Mouse (Mus musculus): Measurements from ENCODE around the gene Panx1.

Gene Panx1

DNA sequence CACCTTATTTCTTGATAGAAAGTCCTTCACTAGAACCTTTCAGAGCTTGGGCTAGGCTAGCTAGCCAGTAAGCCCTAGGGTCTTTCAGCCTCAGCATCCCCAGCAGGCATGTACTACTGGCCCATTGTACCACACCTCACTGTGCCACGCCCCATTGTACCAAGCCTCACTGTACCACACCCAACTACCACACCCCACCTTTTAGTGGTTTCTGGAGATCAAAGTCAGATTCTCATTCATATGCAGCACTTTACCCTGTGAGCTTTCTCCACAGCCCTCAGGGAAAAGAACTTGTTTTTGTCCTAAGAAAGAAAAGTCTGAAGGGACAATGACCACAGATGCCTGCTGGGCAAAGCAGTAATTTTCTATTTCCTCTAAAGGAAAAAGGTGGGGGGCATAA, 22.2 kb downstream of the Panx1 start:
- no peak for DNase-seq (ENCODE audit: low spot score)

DNA sequence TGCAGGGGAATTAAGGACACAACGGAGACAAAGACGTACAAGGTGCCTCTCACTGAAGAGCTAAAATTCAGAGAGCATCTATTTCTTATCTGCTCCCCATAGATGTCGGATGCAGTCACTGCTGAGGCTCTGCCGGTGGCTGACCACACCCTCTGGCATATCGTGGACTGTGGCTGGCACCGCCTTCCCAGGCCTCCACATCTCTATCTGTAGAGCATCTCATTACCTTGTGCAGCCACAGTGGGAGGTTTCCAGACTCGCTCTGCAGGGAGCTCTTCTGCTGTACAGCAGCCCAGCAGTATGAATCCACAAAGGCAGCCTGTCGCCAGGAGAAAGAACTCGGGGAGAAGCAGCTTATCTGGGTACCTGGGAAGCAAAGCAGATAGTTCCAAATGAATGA, 24.1 kb downstream of the Panx1 start:
- no peak for DNase-seq (ENCODE audit: low spot score)

DNA sequence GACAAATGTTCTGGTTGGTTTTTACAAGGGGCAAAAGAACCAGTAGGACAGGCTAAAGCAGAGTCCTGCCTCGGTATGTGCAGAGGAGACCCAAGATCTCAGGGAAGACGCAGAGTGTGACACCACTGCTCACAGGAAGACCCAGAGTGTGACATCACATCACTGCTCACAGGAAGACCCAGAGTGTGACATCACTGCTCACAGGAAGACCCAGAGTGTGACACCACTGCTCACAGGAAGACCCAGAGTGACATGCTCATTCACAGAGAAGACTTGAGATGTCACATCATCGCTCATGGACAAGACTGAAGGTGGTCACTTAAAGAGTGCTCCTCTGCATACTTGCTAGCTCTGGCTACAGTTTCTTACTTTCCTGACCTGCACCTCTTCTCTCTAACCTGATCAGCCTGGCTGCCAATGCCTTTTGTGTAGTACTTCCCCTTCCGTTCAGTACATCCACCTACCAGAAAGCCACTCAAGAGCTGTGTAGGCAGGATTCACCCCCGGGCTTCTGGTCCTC, 24.7 kb downstream of the Panx1 start:
- DNase-seq (ENCODE audit: low spot score), result no peak

DNA sequence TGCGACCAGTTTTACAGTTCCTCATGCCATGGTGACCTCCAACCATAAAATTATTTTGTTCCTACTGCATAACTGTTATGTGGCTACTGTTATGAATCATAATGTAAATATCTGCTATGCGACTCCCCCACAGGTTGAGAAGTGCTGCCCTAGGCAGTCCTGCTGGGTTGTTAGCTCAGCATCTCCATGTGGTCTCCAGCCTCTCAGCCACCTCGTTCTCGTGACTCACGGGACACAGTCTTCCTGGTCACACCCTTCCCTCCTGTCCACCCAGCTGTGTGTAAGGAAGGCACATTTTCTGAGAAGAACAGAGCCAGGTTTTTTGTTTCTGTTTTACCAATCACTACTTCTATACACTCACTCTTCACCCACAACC, 26.5 kb downstream of the Panx1 start:
- no peak for DNase-seq (ENCODE audit: low spot score)

DNA sequence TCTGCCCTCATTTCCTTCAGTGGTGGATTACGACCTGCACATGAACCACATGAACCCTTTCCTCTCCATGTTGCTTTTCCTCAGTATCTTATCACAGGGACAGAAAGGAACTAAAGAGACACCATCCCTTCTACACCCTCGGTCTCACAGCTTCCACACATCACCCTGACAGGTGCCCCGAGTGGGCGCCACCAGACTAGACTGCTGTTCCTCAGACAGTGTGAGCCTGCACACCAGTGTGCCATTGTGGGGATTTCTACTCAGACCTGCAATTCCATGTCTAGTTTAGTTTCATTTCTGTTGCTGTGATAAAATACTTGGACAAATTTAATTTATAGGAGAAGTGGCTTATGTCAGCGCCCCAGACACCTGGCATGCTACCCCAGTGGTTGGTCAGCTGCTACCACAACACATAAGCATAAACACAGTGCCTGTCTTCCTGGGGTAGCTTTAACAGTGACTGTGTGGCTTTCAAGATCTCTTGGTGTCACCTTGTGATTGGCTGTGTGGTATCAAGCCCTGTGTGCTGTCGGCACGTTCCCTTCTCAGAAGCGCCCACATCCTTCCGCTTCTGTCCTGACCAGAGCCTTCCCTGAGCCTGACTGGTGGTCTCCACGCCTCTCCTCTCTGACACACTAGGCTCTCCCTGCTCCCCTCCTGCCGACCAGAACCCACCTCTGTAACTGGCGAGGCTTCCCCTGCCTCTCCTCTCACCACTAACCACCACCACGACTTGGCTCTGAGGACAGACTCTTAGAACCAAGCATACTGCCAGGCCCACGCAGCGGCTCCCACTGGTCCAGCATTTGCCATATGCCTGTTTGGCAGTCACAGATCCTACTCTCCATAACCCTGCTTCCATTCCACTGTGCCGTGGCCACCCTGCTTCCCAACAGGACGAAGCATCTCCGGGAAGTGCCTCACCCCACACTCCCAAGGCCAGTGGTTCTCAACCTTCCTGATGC, 27.2 kb downstream of the Panx1 start:
- no peak for DNase-seq (ENCODE audit: low spot score)

DNA sequence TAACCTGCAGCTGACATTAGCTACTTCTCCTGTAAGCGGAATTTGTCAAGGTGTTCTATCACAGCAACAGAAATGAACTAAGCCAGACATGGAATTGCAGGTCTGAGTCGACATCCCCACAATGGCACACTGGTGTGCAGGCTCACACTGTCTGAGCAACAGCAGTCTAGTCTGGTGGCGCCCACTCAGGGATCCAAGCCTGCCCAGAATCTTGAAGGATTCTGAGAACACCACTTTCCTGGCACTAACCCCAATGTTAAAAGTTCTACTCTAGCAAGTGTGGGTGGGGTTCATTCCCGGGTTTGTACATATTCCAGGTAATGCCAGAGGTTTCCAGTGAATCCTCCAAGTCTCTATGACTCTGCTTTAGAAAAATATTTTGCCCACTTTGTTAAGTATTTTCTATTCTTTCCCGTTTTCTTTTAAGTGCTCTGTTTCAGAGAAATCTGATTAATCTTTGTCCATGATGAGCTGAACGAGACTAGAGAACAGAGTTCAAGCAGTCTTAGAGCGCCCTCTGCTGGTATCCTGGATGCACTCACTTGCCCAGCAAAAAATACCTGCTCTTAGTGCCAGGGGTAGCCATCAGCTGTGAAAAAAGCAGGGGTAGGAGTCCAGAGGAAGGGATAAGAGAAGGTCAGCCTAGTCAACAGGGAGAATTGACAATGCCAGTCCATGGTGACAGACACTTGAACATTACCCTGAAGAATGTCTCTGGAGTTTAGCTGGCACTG, 29.9 kb downstream of the Panx1 start:
- peak; percentile 31 for DNase-seq (ENCODE audit: low spot score)

DNA sequence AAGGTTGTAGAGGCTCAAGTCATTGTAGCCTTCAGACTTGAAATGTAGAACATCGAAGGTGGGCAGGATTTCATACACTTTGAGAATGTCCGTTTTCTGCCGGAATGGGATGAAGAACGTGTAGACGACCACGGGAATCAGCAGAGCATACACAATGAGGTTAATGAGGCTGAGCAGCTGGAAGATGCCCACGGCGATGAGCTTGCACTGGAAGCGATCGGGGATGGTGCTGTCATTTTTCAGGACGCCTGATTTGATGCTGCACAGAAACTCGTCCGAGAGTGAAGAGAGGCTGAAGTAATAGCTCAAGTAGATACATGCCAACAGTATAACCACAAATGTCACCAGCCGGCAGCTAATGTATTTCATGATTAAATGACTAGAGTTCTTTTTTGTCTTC, 37.7 kb downstream of the Panx1 start:
- DNase-seq (ENCODE audit: low spot score), result no peak

DNA sequence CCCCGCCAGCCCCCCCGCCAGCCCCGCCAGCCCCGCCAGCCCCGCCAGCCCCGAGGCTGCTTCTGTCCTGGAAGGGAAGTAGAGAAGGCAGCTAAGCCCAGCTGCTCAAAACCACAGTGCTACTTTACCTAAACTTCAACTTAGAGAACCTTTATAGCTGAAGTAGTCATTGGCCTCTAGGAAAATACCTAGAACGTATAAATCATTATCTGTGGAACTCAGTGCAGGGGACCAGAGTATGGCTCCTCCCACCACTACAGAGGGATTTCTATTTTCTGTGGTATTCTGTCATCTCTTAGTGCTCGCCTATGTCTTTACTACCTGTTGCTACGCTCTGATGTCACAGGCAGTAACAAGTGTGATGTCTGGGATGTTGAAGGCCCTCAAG, 41.0 kb downstream of the Panx1 start:
- no peak for DNase-seq (ENCODE audit: low spot score)

DNA sequence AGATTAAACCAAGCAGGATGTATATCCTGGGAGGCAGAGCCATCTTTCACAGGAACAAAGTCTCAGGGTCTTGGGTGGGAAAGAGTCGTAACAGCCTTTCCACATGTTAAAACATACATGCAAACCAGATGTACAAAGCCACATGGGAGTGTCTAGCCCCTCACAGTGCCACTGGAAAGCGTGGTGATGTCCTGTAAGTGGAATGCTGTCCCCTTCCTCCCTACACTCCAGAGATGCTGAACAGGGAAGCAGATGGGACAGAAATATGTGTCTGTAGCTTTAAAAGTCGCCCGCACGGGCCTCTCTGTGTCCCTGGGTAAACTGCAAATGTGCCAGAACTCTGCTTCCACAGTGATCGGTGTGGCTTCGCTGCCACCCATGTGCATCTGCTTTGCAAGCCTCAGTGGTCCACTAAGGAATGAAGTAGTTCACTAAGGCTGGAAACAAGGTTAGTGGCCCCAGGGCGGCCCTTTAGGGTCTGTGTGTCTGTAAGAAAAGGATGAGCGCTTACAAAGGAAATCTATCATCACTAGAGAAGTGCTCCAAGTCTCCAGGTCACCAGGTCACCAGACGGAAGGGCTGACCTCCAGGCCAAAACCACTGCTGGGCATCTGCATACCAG, 41.5 kb downstream of the Panx1 start:
- peak; percentile 13 for DNase-seq (ENCODE audit: low spot score)

DNA sequence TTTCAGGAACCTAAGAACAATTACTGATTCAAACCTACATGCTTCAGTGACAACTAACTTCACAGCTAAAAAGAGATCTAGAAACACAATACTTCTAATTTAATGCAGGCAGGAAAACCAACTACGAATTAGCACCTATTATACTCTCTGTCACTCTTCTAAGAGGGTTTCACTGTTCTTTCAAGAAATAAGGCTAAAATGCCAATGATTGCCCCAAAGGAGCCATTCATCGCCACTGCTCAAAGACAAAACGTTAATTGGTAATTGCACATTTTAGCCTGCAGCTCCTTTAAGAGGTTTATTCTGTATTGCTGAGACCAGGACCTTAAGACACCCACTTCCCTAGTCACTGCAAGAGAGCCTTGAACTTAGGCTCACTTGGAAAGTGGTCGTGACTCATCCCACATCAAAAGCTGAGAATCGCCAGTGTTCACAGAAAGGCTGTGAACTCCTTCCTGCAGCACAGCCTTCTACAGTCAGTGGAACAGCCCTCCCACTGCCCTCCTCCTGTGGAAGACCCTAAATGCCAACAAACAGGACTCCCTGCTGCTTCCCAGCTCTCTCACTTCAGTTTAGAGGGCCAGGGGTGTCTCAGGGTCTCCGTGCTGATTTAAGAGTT, 42.2 kb downstream of the Panx1 start:
- DNase-seq (ENCODE audit: low spot score), result no peak

DNA sequence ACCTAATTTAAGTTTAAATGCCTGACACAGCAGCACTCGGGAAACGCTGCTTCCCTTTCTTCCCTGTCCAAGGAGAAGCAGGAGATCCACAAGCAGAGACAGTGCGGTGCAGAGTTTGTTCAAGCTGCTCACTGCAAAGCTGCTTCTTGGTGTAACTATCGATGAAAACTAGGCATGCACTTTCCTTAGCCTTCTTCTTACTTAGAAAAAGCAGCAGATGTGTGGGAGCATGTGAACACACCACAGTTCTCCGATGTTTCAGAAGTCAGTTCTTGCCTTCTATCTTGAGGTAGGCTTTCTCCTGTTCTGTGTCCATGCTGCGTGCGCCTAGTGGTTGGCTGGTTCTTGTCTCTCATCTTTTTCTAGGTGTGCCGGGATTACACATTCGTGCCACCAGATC, 46.5 kb downstream of the Panx1 start:
- no peak for DNase-seq (ENCODE audit: low spot score)

DNA sequence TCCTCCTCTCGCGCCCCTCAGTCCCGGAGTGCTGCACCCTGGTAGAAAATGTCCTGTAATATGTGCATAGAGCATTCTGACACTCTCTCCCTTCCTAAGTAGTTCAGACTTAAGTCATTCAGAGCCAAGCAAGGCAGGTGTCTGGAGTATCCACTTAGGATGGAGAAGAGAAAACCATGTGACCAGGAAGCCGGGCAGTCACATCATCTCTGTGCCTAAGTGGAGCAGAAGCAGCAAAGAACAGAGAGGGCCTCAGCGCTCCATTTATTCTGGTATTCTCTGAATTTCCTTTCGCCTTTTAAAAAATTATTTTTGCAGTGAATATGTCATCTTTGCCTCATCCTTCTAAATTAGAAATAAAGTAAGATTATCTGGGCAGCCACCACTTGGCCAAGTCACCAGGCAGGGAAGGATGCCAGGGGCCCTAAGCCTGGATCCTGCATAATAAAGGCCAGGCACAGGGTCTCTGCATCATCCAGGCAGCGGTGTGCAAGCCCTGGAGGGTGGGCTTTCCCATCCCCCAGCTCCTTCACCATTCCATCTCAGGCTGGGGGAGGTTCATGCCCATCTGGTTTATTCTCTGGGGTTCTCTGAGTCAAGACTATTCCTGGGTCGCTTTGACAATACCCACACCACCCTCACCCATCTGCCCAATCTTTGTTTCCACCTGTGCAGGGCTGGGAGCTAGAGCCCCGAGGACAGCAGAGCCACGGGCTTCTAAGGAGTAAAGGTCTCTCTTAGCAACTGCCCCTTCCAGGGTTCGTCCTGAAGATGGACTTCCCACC, 47.8 kb downstream of the Panx1 start:
- no peak for DNase-seq (ENCODE audit: low spot score)

DNA sequence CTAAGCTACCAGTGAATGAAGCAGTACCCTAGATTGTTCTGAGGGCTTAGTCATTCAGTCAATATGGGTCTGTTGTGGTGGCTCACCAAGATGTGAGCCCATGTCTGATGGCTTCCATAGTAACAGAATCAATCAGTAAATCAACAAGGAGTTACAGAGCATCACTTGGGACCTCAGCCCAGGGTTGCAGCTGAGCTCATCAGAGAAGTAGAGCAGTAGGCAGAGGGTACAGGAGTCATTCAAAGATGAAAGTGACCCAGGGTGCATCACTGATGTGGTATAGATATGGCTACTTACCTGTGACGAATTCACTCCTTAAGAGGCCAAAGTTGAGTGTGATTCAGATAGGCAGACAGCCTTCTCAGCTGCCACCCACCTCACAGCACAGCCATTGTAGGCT, 49.8 kb downstream of the Panx1 start:
- DNase-seq (ENCODE audit: low spot score), result no peak

DNA sequence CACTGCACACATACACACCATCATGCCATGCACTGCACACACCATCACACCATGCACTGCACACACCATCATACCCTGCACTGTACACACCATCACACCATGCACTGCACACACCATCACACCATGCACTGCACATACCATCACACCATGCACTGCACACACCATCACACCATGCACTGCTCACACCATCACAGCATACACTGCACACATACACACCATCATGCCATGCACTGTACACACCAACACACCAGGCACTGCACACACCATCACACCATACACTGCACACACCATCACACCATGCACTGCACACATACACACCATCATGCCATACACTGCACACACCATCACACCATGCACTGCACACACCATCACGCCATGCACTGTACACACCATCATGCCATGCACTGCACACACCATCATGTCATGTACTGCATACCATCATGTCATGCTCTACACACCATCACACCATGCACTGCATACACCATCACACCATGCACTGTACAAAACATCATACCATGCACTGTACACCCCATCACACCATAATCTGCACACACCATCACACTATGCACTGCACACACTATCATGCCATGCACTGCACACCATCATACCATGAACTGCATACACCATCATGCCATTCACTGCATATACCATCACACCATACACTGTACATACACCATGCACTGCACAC, 56.5 kb downstream of the Panx1 start:
- DNase-seq (ENCODE audit: low spot score), result no peak

DNA sequence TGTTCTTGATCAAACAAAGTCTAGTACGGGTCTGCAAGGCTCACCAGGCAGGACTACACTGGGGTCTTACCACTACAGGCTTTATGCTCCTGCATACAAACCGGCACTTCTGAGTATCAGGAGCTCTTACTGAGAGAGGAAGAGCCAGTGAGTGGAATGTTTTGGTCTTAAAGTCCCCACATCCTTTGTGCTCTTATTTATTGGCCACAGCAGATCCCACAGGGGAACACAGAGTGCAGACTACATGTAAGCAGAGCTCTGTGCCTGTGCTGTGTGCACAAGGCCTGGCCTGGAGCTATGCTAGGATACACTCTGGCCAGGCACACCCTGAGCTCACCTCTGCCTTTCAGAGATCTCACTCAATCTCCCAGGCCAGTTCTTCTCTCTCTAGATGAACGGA, 62.1 kb downstream of the Panx1 start:
- DNase-seq (ENCODE audit: low spot score), result no peak

DNA sequence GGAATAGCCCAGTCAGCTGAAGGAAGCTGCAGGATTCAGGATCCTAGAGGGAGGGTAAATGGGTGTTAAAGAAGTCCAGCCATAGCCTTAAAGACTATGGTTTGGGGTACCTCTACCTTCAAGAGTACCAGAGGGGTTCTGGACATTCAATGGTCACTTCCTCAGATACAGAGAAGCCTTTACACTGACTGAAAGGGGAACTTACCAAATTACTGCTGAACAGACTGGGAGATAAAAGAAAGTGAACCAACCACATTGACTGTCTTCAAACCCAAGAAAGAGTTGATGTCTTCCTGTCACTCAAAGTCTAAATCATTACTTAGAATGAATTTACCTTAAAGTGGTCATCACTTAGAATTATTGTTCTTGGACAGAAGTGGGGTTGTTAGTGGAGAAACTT, 62.6 kb downstream of the Panx1 start:
- no peak for DNase-seq (ENCODE audit: low spot score)

DNA sequence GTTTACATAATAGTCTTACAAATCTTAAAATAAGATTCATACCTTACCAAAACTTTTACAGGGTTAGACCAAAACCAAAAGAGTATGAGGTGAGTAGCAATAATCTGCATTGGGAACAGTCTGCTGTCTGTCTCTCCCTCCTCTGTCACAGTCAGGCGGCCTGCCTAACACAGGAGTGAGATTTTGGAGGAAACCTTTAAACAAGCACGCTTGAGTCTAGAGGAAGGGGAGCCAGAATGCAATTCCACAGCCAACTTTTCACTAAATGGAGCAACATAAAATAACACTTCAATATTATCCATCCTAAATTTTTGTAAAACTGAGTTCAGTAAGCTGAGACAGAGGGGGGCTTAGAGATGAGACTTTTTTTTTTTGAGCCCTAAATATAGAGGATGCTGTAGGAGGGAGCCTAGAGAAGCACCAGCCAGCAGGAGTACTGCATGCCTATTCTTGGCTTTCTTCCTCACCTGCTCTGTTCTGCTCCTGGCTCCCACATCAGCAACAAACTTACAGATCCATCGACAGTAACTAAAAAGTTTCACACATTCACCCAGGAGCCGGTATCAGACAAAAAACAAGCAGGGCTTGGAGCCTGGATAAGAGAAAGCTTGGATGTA, 63.6 kb downstream of the Panx1 start:
- no peak for DNase-seq (ENCODE audit: low spot score)

DNA sequence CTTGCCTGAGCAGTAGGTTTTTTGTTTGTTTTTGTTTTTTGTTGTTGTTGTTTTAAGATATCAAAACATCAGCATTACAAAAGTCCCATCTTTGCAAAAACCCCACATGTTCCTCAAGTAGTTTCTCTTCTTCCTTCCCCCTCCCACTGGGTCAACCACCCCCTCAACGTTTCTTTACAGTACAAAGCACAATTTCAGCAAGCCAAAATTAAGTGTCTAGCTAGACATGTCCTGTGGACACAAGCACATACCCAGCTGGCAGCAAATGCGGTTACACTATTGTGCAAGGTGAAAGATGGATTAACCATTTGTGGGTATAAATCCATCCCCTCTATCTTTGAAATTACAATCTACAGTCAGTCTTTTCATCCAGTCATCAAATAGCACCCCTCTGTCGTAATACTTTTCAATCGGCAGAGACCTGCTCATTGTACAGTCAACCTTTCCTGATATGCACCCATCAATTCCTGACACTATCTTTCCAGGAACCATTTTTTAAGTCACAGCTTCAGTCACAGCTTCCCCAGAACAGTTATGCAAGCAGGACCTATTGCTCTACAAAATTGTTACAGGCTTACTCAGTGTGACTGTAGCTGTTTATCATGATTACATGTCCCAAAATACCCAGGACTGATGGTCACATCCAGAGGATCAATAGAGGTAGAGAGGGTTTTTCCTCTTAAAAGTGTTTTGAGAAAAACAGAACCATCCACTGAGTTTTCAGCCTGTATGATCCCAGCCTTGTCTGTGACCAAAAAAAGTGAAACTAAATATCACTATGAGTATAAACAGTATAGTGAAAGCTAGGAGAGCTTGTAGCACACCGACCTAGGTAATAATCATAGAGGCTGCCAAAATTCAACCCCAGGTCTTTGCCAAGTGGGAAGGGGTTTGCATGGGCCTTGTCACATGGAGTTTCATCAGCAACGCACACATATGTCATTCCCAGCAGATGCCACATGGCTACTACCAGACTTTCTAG, 70.7 kb downstream of the Panx1 start:
- no peak for DNase-seq (ENCODE audit: low spot score)

DNA sequence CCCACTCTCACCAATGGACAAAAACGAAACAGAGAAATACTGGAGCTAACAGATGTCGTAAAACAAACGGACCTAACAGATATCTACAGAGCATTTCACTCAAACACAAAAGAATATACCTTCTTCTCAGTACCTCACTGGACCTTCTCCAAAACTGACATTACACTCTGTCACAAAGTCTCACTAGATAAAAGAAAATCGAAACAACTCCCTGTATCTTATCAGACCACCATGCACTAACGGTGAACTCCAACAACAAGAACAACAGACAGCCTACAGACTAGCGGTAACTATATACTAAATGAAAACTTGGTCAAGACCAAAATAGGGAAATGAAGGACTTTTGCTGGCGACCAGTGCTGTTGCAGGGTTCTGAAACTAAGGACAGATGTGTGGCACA, 71.5 kb downstream of the Panx1 start:
- no peak for DNase-seq (ENCODE audit: low spot score)
